Mouse (Mus musculus) megakaryocyte-erythroid progenitor cell, adult 5-6 weeks (primary cell): ENCODE data around the gene Gm43517. TPM values are rescaled to one million over a fixed set of nuclear protein-coding genes. Genes with fewer than 3 reads are reported as not detected.

ENCODE experiments used
- ATAC-seq: replicated peaks from 2 replicates; pipeline ENCODE4 v1.8.0; 2016; ENCODE audit warnings: mild to moderate bottlenecking, inconsistent platforms; ENCODE audit not compliant: severe bottlenecking, poor library complexity, low FRiP score, low TSS enrichment
- total RNA-seq, 2 experiments: library from RNA; stranded (forward) in 1 of 2; stranded (reverse) in 1 of 2; fragments of 200-1000, 215-1000 nt in 1 of 2; fragments of >200 nt in 1 of 2; fragmentation: Nextera tagmentation in 1 of 2; gene quantifications; 2 replicates each; pipeline ENCODE4 v1.2.3; 2014 to 2017

Gene Gm43517
- total RNA-seq, 2 experiments from 2014 or later, result not detected

DNA sequence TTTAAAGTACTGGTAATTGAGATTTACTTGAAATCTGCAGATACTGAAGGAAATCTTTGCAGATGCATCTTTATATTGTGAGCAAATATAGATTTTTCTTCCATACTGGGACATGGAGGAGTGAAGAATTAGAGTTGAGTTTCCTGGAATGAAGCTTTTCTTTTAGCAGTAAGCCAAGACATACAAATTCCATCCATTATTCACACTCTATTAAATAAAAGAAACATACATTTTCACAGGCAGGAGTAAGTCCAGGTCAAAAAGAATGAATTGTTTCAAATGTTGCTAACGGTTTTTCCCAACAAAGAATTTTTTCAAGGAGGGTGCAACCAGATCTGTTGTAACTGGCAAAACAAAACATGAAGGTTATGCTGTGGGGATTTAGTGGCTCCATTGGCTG is 14.6 kb downstream of the Gm43517 start:
- no peak for ATAC-seq

DNA sequence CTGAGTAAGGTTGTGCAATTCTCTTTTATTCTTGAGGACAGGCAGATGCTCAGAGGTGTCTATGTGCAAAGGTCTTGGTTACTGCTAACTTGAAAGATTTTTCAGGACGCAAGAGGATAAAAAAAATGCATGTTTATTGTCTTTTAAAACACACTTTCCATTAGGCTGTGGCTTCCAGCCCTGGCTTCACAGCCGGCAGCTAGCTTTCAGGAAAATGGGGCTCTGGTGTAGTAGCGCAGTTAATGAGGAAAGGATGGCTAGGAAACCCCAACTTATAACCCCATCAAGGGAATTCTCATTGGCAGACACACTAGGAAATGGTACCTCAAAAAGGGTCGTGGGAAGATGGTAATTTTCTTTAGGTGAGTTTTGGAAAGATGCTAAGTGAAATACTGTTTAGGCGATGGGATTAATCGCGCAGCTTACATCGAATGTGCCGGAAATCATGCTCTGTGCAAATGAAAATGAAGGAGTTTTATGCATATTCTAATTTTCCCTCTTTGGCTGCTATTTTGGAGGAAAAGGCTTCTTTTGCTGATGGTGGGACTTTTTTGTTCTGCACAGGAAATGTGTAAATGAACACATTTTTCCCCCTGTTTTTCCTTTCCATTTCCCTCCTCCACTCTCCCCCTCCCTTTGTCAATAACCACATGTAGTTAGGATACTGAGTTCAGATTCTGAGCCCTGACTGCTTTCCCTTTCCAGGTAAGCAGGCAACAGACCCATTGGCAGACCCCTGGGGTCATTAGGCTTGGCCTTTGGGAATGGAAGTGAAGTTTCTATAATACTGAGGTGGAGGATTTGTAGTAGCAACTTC is 15.3 kb downstream of the Gm43517 start:
- ATAC-seq, result no peak

DNA sequence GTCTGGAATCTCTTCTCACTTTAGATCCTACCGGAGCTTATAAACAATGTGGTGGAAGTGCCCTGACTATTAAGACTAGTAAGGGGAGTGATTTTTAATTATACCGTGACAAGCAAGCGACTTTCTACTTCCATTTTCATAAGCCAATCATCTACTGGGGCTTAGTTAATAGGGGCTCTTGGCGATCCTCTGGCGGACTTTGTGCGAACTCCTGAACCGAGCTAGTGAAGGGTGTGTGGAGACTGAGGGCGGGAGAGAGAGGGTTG is 15.8 kb downstream of the Gm43517 start:
- no peak for ATAC-seq

DNA sequence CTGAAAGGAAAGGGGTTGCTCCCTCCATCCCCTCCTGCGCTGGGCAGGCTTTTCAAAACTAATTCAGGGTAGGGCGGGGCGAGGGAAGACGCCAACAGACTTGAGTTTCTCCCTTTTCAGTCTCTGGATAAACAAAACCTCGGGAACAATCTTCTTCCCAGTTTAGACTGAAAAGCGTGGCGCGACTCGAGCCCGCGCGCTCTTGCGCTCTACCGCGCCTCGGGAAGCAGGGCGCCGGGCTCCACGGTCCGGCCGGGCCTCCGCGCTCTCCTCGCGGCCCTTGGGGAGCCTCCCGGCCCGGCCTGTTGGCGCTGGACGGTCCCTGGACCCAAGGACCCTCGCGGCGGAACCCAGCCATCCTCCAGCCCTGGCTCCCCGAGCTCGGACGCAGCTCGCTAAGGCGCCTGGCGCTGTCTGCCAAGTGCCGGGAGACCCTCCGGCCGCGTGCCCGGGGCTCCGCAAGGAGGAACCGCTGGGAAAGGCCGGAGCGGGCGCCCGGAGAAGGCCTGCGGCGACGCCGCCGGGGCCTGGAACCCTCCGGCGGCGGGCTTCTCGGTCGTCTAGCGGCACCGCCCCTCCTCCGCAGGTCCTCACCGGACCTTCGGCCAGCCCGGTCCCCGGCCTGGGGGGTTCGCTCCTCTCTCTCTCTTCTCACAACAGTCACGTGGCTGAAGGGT is 16.3 kb downstream of the Gm43517 start:
- ATAC-seq, result no peak

DNA sequence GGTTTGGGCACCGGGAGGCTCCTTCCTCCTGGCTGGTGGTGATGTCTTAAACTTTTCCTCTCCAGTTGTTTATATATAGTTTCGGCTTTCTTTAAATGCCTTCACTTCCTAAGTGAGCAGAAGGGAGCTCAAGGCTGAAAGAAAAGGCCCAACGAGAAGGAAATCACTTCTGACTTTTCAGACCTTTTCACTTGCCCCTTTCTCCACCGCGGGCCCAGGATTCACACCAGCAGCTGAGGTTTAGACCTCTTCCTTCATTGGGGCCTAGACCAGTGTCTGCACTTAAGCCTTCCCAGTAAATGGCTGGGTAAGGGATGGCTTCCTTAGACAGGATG is 16.8 kb downstream of the Gm43517 start:
- no peak for ATAC-seq

DNA sequence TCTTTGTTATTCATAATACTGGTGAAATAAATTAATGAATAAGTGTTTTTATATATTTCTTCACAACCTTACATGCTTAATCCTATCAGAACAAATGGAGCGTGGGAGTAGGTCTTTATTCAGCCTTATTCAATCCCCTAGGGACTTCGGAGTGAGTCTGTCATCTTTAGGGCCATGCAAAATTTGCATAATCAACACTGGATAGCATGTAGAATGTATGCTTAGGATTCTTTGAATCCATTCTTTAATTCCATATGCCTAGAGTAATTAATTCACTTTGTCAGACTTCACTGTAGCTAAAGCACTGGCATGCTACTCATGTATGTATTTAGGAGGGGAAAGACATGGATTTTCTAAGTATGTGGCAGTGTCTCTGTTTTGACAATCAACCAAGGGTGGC is 24.9 kb downstream of the Gm43517 start:
- ATAC-seq, result no peak

DNA sequence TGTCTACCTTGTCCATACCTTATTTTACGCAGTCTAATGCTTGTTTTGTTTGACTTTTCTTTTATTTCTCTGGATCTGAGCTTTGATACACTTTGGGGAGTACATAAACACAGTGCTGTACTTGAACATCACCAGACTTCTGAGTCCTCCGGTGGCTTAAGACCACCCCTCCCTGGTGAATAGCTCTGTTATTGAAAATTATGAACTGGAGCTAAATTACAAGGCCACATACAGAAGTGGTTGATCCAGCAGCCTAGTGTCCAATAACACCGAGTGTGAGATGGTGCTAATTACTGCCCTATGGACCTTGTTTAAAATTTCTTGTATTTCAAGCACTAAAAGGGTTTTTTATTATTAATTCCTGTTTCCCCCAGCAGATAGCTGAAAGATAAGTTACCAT is 33.0 kb downstream of the Gm43517 start:
- no peak for ATAC-seq

Other genes with a start within 250 kb of the Gm43517 start
- gene Foxg1, start 2.5 kb upstream of the Gm43517 start, total RNA-seq (2014; fragmentation: Nextera tagmentation), result not detected in 2 replicates
- not detected in 2 replicates for gene Foxg1, start 2.5 kb upstream of the Gm43517 start, total RNA-seq (2017)